Mouse (Mus musculus) liver, adult 2 months (tissue): ENCODE results near the gene Atp13a5. TPM values are rescaled to one million over a fixed set of nuclear protein-coding genes. Genes with fewer than 3 reads are reported as not detected.

Experiments used
- DNase-seq: peaks from one replicate; pipeline ENCODE4 v3.0.0-alpha.2; 2011; ENCODE audit warnings: low read depth, low spot score; ENCODE audit errors: extremely low read depth
- H3K27ac ChIP-seq: fragments of 200-500 bp; replicated peaks from 2 replicates; pipeline ENCODE4 v1.5.1; 2012; ENCODE audit warnings: low read depth, mild to moderate bottlenecking, control low read depth, inconsistent platforms, low read length; ENCODE audit not compliant: insufficient read depth
- H3K27me3 ChIP-seq: fragments of 200-500 bp; 2 replicates; pipeline ENCODE4 v1.6.1; 2012; ENCODE audit warnings: mild to moderate bottlenecking, moderate library complexity, low read length, inconsistent platforms; ENCODE audit not compliant: control insufficient read depth, insufficient read depth
- H3K36me3 ChIP-seq: fragments of 200-500 bp; 2 replicates; pipeline ENCODE4 v1.6.1; 2012; ENCODE audit warnings: low read length, inconsistent platforms; ENCODE audit not compliant: control insufficient read depth, insufficient read depth
- H3K4me1 ChIP-seq: fragments of 200-500 bp; 2 replicates; pipeline ENCODE4 v1.6.1; 2011; ENCODE audit warnings: low read length; ENCODE audit not compliant: control insufficient read depth, insufficient read depth
- H3K4me3 ChIP-seq: fragments of 200-500 bp; 2 replicates; pipeline ENCODE4 v1.5.1; 2011; ENCODE audit warnings: low read depth, mild to moderate bottlenecking, control low read depth, low read length, moderate library complexity; ENCODE audit not compliant: insufficient read depth
- H3K79me2 ChIP-seq: fragments of 200-500 bp; 2 replicates; pipeline ENCODE4 v1.6.1; 2012; ENCODE audit warnings: inconsistent platforms, mild to moderate bottlenecking, low read length, moderate library complexity; ENCODE audit not compliant: control insufficient read depth, insufficient read depth
- H3K9ac ChIP-seq: fragments of 200-500 bp; 2 replicates; pipeline ENCODE4 v1.6.1; 2012; ENCODE audit warnings: low read depth, mild to moderate bottlenecking, control low read depth, inconsistent platforms, low read length
- CTCF ChIP-seq: fragments of 200-500 bp; IDR thresholded peaks from 2 replicates; pipeline ENCODE4 v1.5.1; 2011; ENCODE audit warnings: low read depth, low read length, control low read depth
- POLR2A ChIP-seq: fragments of 200-500 bp; IDR thresholded peaks from 2 replicates; pipeline ENCODE4 v1.6.1; 2011; ENCODE audit warnings: low read length, control low read depth; ENCODE audit not compliant: insufficient read depth; ENCODE audit errors: extremely low read depth
- WGBS: fragments of 180-500 bp; shearing (Covaris S2); methylation state at CpG from one replicate; pipeline ENCODE4 v1.1.7; 2018; 5-methylcytosine and 5-hydroxymethylcytosine counted together
- polyA plus RNA-seq: library from polyadenylated mRNA; depleted of rRNA; stranded (reverse); fragments of >200 nt; gene quantifications from 2 replicates; pipeline ENCODE4 v1.2.3, GENCODE M21; 2012
- total RNA-seq: library from RNA; depleted of rRNA; stranded (reverse); fragments of >200 nt; gene quantifications from 2 replicates; pipeline ENCODE4 v1.2.3, GENCODE M21; 2014

Atp13a5 gene
- total and polyA plus RNA-seq, 2 experiments = not detected

DNA sequence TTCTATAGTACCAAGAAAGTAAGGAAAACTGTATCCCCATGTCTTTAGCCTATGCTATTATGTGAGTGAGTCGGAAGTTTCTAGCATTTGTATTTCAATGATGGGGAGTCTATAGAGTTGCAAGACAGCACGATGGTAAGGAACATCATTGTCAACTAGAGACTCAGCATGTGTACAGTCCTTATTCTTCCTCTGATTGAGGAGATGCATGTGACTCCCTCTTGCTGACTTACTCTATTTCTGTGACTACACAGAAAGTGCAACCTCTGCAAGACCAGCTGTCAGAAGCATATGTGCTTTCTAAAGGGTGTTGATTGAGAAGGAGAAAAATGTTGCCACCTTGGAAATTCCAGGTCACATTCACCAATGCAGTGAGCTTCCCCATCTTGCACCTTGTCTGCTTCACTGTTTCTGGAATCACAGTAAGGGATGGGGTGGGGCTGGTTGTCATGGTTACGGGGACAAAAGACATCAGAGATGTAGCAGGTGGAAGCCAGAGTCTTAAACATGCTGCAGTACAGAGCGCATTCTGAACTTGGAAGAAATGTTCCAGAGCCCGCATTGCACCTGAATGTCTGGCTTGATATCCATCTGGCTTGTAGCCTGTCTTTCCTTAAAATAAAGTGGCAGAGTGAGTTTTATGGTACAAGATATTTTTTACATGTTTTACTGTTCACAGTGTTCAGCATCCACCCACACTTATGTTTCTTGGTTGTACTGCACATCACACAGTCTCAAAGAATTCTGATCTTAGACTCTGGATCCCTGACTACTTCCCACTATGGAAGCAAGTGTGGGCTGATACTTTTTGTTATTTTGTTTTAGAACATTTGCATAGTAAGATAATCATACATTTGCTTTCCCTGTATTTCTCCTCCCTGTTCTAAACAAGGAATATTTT lies 161.9 kb downstream of the Atp13a5 start:
- H3K79me2 ChIP-seq = no peaks in the 10 kb centered on the region
- no peak overlapping the region for H3K4me3 ChIP-seq
- H3K4me1 ChIP-seq = no peaks in the 10 kb centered on the region
- 82% methylated on average over 5 of the region's 5 CpGs for WGBS
- no peak overlapping the region for H3K27ac ChIP-seq
- H3K27me3 ChIP-seq = no peaks in the 10 kb centered on the region
- no peak overlapping the region for H3K9ac ChIP-seq
- H3K36me3 ChIP-seq = no peaks in the 10 kb centered on the region
- no peak for DNase-seq
- TF ChIP-seq CTCF (no peak), POLR2A (no peak)

DNA sequence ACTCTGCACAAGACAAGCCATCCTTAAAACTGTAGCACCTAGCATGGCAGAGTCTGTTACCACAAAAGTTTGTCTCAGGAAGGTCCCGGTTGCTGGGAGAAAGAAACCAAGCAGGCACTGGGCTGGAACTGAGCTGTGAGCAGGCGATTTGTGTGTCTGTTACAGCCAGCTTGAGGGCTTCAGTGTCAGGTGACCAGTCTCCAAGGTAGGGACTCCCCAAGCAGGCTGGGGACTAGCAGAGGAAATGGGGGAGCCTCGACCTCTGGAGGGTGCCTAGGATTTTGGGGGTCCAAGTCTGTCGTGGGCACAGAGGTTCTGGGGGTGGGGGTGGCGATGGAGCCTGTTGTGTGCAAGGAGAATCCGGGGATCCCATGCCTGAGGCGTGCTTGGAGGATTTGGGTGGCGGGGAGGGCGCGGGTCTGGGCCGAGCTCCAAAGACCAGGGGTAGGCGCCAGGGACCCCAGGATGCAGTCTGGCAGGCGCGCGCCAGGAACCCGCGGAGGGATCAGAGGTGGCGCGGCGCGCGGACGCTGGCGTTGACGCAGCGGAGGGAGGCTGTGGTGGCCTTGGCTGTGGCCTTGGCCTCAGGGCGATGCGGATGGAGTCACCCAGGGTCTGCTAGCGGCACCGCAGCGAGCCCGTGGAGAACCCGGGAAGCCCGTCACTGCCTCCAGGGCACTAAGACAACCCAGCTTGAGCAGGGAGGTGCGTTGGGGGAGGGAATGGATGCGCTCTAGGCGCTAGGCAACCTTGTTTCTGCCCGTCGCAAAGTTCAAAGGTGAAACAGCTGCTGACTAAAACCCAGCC lies 168.7 kb downstream of the Atp13a5 start, which contains the start of gene Hrasls:
TSS of gene Hrasls (plus strand) at position 91 of the 807 bp plus-strand sequence.
- Histone ChIP-seq H3K4me1 (no peaks in the 10 kb centered on the region), H3K4me3 (peak within 1 kb of the TSS; percentile 26; the same call in 1 of the 2 replicates), H3K79me2 (no peaks in the 10 kb centered on the region), H3K9ac (no peak within 1 kb of the TSS), H3K27me3 (no peaks in the 10 kb centered on the region), H3K36me3 (no peaks in the 10 kb centered on the region), H3K27ac (no peak within 1 kb of the TSS)
- WGBS = 5% methylated on average over 39 of the region's 39 CpGs
- DNase-seq = no peak
- TF ChIP-seq CTCF = no peak
- no peak for TF ChIP-seq POLR2A

DNA sequence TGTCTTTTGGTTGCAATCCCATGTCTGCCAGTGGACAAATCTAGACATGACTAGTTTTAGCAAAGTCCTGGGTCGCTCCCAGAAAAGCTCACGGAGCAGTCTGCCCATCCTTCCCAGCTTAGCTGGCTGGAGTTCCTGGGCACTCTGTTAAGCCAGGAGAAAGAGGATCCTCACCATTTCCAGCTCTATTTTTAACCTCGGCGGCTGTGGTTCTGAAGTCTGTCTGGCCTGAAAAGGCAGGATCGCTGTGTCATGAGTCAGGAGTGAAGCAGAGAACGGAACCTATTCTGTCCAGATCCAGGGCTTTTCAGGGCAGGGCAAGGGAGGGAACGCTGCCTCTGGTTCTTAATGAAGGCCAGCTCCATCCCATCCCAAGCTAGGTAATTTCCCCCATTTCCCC lies 169.7 kb downstream of the Atp13a5 start:
- Histone ChIP-seq H3K79me2 (no peaks in the 10 kb centered on the region), H3K9ac (no peak overlapping the region), H3K36me3 (no peaks in the 10 kb centered on the region), H3K4me1 (no peaks in the 10 kb centered on the region), H3K27ac (no peak overlapping the region), H3K27me3 (no peaks in the 10 kb centered on the region), H3K4me3 (no peak overlapping the region)
- 76% methylated on average over 7 of the region's 7 CpGs for WGBS
- no peak for DNase-seq
- no peak for TF ChIP-seq CTCF
- no peak for TF ChIP-seq POLR2A

DNA sequence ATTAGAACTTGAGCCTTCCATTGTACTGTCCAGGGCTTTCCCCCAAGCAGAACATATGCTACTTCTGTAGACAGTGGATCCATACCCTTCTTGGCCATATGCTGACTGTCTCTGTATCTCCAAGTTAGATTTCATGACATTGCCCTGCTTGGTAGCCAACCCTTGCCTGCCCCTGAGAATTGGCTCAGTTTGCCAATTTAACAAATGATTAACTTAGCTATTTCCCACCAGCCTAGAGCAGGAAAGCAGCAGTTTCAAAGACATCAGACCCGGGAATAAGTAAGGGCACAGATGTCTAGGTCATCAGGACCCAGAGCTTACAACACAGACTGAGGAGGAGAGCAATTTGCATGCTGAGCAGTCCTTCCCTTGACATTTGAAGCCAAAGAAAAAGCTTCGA lies 173.0 kb downstream of the Atp13a5 start:
- DNase-seq = peak; percentile 3
- TF ChIP-seq POLR2A = no peak
- no peak for TF ChIP-seq CTCF
- Histone ChIP-seq H3K9ac (no peak overlapping the region), H3K4me3 (no peak overlapping the region), H3K36me3 (no peaks in the 10 kb centered on the region), H3K4me1 (no peaks in the 10 kb centered on the region), H3K27ac (no peak overlapping the region), H3K27me3 (no peaks in the 10 kb centered on the region), H3K79me2 (no peaks in the 10 kb centered on the region)
- 14% methylated on average over 2 of the region's 2 CpGs for WGBS

DNA sequence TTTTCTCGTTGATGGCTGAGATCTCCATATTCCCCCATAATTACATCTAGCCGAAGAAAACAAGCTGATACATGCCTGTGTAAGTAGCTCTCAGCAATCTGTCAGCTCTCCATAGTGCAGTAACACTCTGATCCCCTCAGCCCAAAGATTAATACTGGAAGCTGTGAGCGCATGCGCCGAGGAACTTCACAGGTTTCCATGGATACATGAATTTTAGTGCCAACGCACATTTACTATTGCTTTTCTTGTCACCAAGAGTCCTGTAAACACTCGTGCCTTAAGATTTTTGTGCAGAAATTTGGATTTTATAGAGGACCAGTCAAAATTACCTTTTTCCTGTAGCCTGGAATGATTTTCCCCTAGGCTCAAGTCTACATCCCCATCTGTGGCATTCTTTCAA lies 173.7 kb downstream of the Atp13a5 start:
- Histone ChIP-seq H3K27me3 (no peaks in the 10 kb centered on the region), H3K9ac (no peak overlapping the region), H3K4me1 (no peaks in the 10 kb centered on the region), H3K27ac (no peak overlapping the region), H3K36me3 (no peaks in the 10 kb centered on the region), H3K79me2 (no peaks in the 10 kb centered on the region), H3K4me3 (no peak overlapping the region)
- no peak for DNase-seq
- 87% methylated on average over 7 of the region's 7 CpGs for WGBS
- TF ChIP-seq POLR2A (no peak), CTCF (no peak)

DNA sequence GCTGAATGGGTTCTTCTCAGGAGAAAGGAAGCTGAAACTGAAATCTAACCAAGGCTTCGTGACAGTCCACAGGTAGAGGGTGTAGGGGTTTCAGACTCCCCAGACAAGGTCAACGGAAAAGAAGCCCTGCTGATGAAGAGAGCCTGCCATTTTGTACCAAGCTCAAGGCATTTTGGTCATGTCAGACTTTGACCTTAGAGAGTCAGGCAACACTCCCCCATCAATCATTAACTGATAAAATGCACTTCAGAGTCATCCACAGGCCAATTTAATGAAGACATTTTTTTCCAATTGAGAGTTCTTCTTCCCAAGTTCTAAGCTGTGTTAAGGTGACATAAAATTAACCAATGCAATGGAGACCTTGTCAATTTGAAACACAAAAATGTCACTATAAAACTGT lies 177.4 kb downstream of the Atp13a5 start:
- no peaks in the 10 kb centered on the region for H3K36me3 ChIP-seq
- H3K79me2 ChIP-seq = no peaks in the 10 kb centered on the region
- H3K27ac ChIP-seq = no peak overlapping the region
- peak; percentile 69 for DNase-seq
- WGBS = 65% methylated on average over 2 of the region's 2 CpGs
- H3K27me3 ChIP-seq = no peaks in the 10 kb centered on the region
- H3K9ac ChIP-seq = no peak overlapping the region
- no peaks in the 10 kb centered on the region for H3K4me1 ChIP-seq
- TF ChIP-seq POLR2A (no peak), CTCF (no peak)
- H3K4me3 ChIP-seq = no peak overlapping the region
